Mouse (Mus musculus) cerebellum, adult (tissue): Measurements from ENCODE around the gene Uvrag.
A peak's percentile ranks its signal among the peaks of the same experiment; 100 is the strongest.

Experiments
- ATAC-seq: cut with Nextera tagmentation; 2 replicates; pipeline ENCODE4 v1.9.2; 2017; ENCODE audit warnings: mild to moderate bottlenecking, moderate library complexity, mixed read lengths; ENCODE audit not compliant: insufficient number of reproducible peaks, low FRiP score, low TSS enrichment

Gene Uvrag

DNA sequence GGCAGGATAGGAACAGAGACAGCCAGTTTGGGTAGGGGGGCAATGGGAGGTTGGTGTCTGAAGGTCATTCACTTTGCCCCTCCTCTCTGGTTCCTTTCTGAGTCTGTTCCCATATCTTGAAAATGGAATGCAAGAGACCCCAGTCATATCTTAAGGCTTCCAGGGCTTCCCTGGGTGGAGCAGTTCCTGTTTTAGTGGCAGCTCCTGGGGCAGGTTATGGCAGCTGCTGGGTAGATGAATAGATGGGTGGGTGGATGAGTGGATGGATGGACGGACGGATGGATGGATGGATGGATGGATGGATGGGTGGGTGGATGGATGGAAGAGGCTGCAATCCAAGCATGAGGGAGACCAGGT, 273.2 kb downstream of the Uvrag start:
- no peak for ATAC-seq

- ATAC-seq, result no peak
Observed at GRCm38 (mm10) chr7:98867053-98867793, 273.7 kb downstream of the Uvrag start.

DNA sequence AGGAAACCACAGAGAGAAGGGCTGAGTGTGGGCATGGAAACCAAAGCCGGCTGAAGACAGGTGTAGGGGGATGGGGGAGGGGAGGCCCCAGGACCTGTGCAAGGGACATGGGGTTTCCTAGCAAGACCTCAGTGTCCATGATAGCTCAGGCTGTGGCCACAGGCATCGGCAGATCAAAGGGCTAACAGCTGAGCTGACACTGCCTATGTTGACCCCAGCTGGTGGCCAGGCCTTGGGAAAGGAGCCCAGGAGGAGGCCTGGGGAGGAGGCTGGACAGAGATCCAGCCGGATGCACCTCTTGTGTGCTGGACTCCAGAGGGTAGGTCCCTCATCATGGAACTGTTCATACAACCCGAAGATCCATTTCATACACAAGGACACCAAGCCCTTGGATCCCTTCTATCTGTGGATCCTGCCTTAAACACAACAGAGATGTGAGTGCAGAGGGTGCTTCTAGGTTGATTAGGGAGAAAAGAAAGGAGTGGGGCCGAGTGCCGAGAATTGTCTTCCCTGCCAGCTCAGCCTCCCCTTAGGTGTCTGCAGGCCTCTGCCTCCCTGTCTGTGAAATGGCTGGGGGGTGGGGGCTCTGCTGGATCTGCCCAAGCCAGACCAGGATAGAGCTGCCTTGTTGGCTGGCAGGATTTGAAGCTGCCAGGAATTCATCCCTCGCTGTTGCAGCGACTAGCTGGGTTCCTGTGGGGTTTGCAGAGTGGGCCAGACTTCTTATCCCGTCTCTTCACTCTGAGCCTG, 276.8 kb downstream of the Uvrag start:
- no peak for ATAC-seq

DNA sequence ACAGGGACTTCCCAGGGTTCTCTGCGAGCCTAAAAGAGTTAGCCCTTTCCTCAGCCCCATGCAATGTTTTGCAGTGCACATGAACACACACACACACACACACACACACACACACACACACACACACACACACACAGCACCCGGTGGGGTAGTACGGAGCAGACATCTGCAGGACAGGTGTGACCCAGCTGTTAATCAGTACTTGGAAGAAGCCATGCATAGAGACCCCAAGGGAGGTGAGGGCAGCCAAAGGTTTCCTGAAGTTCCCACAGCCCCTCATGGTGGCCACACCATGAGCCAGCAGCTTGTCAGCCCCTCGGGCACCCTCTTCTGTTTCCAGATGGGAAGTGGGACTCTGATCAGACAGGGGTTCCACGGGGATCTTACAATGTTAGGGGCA, 277.9 kb downstream of the Uvrag start:
- no peak for ATAC-seq

- ATAC-seq, result no peak
Observed at GRCm38 (mm10) chr7:98861002-98861401, 279.9 kb downstream of the Uvrag start.

GRCm38 (mm10) chr7:98857094-98857493, 283.8 kb downstream of the Uvrag start:
- no peak for ATAC-seq

DNA sequence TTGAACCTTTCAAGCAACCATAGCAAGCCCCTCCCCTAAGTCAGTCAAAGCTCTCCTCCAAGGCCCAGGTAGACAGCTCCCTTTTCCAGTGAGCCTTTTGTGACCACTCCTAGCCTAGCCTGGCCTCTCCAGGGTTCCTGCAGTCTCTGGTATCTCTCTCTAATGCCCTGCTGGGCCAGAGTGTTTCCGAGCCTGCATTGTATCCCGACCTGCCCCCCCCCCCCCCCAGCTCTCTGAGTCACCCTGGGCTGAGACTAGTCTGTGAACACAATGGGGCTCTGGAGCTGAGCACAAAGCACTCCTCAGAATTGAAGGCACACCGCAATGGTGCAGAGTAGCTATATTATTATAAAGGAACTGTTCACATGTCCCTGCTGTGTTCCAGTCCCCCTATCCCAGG, 284.8 kb downstream of the Uvrag start:
- ATAC-seq, result no peak

GRCm38 (mm10) chr7:98855388-98855787, 285.6 kb downstream of the Uvrag start:
- ATAC-seq, result no peak

DNA sequence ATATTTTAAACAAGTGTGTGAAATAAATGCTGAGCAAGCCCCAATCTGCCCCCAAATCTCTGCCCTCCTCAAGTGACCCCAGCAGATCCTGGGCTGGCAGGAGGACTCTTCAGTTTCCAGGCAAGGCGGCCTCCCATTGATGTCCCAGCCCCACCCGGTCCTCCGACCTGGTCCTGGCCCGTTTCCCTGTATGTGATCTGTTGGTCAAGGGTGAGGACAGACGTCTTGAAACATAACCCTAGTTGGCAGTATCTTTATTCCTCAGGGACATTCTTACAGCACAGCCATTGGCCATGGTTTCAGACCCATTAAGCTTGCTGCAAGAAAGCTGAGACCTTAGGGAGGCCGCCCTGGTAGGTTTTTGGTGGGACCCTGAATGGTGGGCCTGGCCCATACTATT, 287.1 kb downstream of the Uvrag start:
- no peak for ATAC-seq

- no peak for ATAC-seq
Observed at GRCm38 (mm10) chr7:98852950-98853650, 287.8 kb downstream of the Uvrag start.

DNA sequence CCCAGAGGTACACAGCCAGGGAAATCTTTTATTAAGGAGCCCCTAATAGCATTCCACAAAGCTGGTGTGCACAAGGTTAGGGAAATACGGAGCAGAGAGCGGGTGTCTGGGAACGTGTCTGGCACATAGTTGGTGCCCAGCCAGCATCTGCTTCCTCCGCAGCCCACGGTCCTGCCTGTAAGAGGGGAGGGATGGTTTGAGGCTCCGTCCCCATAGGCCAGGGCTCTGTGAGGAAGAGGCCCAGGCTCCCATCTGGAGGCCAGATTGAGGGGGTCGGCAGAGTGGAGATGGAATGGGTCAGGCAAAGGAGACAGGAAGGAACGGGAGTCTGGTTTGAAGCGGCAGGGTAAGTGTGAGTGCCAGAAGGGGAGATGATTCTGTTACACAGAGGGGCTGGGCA, 289.7 kb downstream of the Uvrag start:
- no peak for ATAC-seq

DNA sequence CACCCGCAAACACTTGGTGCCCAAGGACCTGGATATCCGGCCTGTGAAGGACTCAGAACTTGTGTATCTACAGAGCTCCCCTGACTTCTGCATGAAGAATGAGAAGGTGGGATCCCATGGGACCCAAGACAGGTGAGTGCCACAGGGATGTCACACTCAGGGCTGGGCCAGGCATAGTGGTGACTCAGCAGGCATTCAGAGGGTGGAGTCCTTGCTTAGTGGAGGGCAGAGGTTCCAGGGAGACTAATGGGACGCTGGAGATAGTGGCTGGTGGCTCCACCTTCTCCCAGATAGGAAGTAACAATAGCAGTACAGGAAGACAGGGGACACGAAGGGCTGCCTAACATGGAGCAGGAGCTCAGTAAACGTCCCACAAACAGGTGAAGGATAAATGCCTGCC, 290.6 kb downstream of the Uvrag start:
- no peak for ATAC-seq

- no peak for ATAC-seq
Observed at GRCm38 (mm10) chr7:98848899-98849640, 291.9 kb downstream of the Uvrag start.

DNA sequence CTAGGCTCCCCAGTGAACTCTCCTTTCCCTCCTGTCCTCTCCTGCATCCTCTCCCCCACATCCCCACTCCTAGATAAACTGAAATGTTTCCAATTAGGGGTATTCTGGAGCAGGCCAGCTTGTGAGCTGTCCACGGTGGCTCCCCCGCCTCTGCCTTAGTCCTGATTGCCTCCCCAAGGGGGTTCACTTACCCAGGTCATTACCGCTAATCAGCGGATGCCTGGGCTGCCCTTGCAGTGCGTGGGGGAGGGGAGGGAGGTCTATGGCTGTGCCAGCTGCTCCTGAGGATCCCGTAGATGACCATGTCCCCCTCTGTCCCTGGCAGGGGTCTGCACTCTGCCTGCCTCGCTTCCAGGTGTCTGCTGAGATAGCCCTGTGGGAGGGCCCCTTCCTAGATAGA, 297.3 kb downstream of the Uvrag start:
- ATAC-seq, result no peak

GRCm38 (mm10) chr7:98842997-98843396, 297.9 kb downstream of the Uvrag start:
- no peak for ATAC-seq

DNA sequence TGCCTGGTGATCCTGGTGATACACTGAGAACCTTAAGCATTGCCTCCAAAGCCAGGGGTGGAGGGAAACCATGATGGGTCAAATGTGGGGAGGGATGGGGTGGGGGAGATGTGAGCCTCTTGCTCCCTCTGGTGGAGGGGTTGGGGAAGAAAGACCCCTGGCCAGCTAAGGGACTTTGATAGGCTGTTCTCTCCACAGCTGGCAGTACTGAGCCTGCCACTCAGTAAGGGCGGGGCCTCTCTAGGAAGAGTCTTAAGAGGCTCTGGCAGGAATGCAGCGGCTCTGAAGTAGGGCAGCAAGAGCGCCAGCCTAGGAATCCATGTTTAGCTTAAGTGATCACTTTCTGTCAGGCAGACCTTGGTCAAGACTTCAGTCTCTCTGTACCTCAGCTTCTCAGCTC, 299.1 kb downstream of the Uvrag start:
- no peak for ATAC-seq

GRCm38 (mm10) chr7:98840771-98841170, 300.2 kb downstream of the Uvrag start:
- no peak for ATAC-seq

DNA sequence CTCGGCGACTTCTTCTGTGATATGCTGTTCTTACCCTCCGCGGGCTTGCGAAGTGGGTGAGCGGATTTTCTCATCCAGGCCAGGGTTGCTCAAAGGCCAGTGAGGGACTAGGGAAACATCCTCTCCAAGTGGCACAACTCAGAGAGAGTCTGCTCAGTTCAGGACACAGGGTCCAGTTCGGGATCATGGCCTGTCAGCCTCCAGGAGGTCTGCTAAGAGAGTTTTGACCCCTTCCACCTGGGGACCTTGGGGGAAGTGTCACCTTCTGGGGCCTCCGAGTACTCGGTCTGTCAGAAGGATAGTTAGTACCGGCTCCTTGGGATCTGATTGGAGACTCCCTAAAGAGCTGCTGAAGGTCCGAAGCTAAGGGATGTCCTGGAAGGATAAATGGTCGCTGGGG, 301.6 kb downstream of the Uvrag start:
- ATAC-seq, result no peak

GRCm38 (mm10) chr7:98838729-98839141, 302.2 kb downstream of the Uvrag start:
- no peak for ATAC-seq

- peak; percentile 73 for ATAC-seq
Observed at GRCm38 (mm10) chr7:98837901-98838300, 303.0 kb downstream of the Uvrag start.

- no peak for ATAC-seq
Observed at GRCm38 (mm10) chr7:98836646-98837045, 304.3 kb downstream of the Uvrag start.
